Mouse (Mus musculus): Measurements from ENCODE around the gene Adam17. TPM values are rescaled to one million over a fixed set of nuclear protein-coding genes. Genes with fewer than 3 reads are reported as not detected.
A peak's percentile ranks its signal among the peaks of the same experiment; 100 is the strongest.

The Adam17 gene
- polyA plus RNA-seq, 1 experiment from 2014 or later: 18.1 TPM

DNA sequence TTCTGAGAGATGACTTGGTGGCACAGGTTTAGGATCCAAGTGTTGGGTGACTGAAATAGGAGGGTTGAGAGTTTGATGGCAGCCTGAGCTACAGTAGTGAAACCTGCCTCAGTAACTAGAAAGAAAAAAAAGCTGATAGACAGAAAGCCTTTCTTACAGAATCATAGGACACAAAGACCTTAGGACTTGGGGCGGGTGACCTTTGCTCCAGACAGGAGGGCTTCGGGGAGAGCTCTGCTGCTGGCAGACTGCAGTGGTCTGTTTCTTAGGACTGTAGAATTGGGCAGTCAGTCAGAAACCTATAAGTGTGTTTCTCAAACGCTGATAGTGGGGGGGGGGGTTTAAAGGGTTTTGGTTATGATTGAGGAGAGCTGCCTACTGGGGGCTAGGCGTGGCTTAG lies 67.7 kb downstream of the Adam17 start:
- Histone ChIP-seq H3K27me3 (no peaks in the 10 kb centered on the region), H3K4me3 (replicated peaks) (no peak overlapping the region), H3K9me3 (replicated peaks) (no peaks in the 10 kb centered on the region), H3K36me3 (peaks cover 91% of the 10 kb centered on the region), H3K9ac (no peak overlapping the region), H3K27ac (no peak overlapping the region), H3K4me2 (no peak overlapping the region), H3K4me1 (replicated peaks) (peaks cover 15% of the 10 kb centered on the region)
- no peak for DNase-seq
- WGBS (ENCODE audit: insufficient replicate concordance): 75% methylated on average over 4 of the region's 4 CpGs
- no peak for ATAC-seq (ENCODE audit: low read depth)

DNA sequence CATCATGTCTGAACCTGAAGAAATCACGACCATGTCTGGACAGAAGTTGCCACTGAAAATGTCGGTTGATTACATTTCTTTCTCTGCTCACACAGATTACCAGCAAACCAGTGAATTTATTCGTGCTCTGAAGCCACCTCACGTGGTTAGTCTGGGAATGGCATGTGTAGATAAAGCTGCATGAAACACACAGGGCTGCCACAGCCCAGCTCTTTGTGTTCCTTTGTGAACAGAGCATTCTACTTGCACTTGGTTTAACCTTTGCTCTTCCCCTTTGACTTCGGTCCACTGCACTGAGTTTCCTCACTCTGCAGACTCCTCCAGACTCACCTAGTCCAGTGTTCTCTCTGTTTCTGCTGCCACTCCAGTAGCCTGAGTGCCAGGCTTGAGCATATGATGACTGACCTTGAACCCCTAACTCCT lies 71.1 kb downstream of the Adam17 start:
- ATAC-seq (ENCODE audit: low read depth) (peak; percentile 57), DNase-seq (no peak)
- no peak overlapping the region for H3K9ac ChIP-seq
- peaks cover 86% of the 10 kb centered on the region for H3K36me3 ChIP-seq
- H3K4me1 ChIP-seq (replicated peaks): peaks cover 15% of the 10 kb centered on the region
- WGBS (ENCODE audit: insufficient replicate concordance): 24% methylated on average over 5 of the region's 5 CpGs
- no peaks in the 10 kb centered on the region for H3K9me3 ChIP-seq (replicated peaks)
- H3K4me2 ChIP-seq: no peak overlapping the region
- no peak overlapping the region for H3K4me3 ChIP-seq (replicated peaks)
- H3K27me3 ChIP-seq: no peaks in the 10 kb centered on the region
- no peak overlapping the region for H3K27ac ChIP-seq

DNA sequence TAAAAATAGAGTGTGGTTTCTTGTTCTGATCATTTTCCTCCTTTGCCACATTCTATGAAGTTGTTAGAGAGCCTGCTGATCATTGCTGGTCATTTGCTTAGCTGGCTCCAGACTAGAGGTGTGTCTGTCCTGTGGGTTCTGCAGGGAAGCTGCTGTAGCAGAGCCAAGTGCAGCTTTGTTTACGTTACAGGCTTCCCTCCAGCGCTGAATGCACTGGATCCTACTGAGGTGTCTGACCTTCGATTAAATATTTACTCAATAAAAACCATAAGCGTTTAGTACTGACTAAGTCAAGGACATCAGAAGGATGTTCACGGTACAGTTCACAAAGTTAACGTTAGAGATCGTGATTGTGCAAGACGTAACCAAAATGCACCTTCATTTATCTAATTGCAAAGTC lies 71.5 kb downstream of the Adam17 start:
- ATAC-seq (ENCODE audit: low read depth): 0 out of 2 replicates have a peak, but pooled peaks have one; percentile 11
- no peaks in the 10 kb centered on the region for H3K27me3 ChIP-seq

DNA sequence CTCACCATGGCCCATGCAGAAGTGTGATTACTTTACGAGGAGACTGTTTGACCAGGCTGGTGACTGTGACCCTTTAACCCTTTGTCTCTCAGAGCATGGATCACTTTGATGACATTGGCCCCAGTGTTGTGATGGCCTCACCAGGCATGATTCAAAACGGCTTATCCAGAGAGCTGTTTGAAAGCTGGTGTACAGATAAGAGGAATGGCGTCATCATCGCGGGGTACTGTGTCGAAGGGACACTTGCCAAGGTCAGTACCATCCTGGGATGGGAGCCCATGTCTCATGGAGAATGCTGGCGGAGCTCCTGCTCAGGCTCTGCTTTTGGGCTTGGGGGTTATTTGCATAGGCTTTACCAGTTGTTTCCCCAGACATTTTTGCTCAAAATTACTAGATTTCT lies 72.1 kb downstream of the Adam17 start:
- Histone ChIP-seq H3K4me1 (replicated peaks) (peaks cover 15% of the 10 kb centered on the region), H3K4me2 (no peak overlapping the region), H3K9ac (no peak overlapping the region), H3K27me3 (no peaks in the 10 kb centered on the region), H3K9me3 (replicated peaks) (no peaks in the 10 kb centered on the region), H3K4me3 (replicated peaks) (no peak overlapping the region), H3K36me3 (peaks cover 86% of the 10 kb centered on the region), H3K27ac (no peak overlapping the region; the same call in 1 of the 2 replicates)
- WGBS (ENCODE audit: insufficient replicate concordance): 65% methylated on average over 7 of the region's 7 CpGs
- ATAC-seq (ENCODE audit: low read depth): peak; percentile 32
- no peak for DNase-seq

More for the DNA sequence above, 71.5 kb downstream of the Adam17 start:
- WGBS (ENCODE audit: insufficient replicate concordance): 73% methylated on average over 8 of the region's 8 CpGs
- H3K36me3 ChIP-seq: peaks cover 86% of the 10 kb centered on the region
- no peaks in the 10 kb centered on the region for H3K9me3 ChIP-seq (replicated peaks)
- no peak overlapping the region for H3K4me2 ChIP-seq
- DNase-seq: no peak
- H3K27ac ChIP-seq: no peak overlapping the region; the same call in 1 of the 2 replicates
- no peak overlapping the region for H3K4me3 ChIP-seq (replicated peaks)
- peaks cover 15% of the 10 kb centered on the region for H3K4me1 ChIP-seq (replicated peaks)
- H3K9ac ChIP-seq: no peak overlapping the region

DNA sequence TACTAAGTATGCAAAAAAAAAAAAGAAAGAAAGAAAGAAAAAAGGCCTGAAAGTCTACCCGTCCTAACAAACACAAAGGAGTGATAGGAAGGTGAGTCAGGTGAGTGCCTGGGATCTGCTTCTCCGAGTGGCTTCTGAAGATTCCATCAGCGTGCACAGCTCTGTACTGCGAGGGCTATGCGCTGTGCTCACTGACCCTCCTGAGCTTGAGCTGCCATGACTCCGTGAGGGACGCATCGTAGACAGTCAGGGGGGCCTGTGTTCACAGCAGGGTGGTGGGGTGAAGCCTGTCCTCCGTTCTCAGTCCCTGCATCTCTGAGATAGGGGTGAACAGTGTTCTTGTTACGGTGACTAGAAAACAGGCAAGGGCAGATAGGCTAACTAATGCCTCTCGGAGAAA lies 74.6 kb downstream of the Adam17 start:
- WGBS (ENCODE audit: insufficient replicate concordance): 87% methylated on average over 11 of the region's 11 CpGs
- ATAC-seq (ENCODE audit: low read depth) (no peak), DNase-seq (no peak)
- H3K27me3 ChIP-seq: no peaks in the 10 kb centered on the region
- no peak overlapping the region for H3K9ac ChIP-seq
- peaks cover 15% of the 10 kb centered on the region for H3K4me1 ChIP-seq (replicated peaks)
- H3K4me2 ChIP-seq: no peak overlapping the region
- H3K9me3 ChIP-seq (replicated peaks): no peaks in the 10 kb centered on the region
- no peak overlapping the region for H3K27ac ChIP-seq
- peaks cover 88% of the 10 kb centered on the region for H3K36me3 ChIP-seq
- no peak overlapping the region for H3K4me3 ChIP-seq (replicated peaks)

DNA sequence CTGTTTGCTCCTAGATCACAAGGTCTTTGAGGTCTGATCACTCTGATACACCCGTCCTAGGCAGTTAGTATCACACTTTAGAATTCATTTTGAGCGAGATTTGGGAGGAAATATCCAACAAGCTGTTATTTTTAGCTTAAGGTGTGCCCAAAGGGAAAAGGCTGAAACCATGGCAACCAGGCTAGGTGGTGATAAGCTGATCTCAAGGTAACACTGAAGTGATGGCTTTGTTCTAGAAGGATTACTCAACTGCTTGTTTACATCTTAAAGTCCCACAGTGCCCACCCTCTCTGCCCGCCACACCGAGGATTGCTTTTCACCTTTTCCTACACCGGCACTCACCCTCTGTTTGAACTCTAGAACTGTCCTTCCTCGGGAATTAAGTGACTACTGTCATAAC lies 83.8 kb downstream of the Adam17 start:
- DNase-seq: no peak
- H3K4me1 ChIP-seq (replicated peaks): peaks cover 34% of the 10 kb centered on the region
- no peaks in the 10 kb centered on the region for H3K9me3 ChIP-seq (replicated peaks)
- 74% methylated on average over 6 of the region's 6 CpGs for whole genome bisulfite sequencing (ENCODE audit: insufficient replicate concordance)
- H3K4me3 ChIP-seq (replicated peaks): no peak overlapping the region
- no peaks in the 10 kb centered on the region for H3K27me3 ChIP-seq
- H3K27ac ChIP-seq: no peak overlapping the region
- ATAC-seq (ENCODE audit: low read depth): no peak
- no peak overlapping the region for H3K4me2 ChIP-seq
- peaks cover 50% of the 10 kb centered on the region for H3K36me3 ChIP-seq
- H3K9ac ChIP-seq: no peak overlapping the region

DNA sequence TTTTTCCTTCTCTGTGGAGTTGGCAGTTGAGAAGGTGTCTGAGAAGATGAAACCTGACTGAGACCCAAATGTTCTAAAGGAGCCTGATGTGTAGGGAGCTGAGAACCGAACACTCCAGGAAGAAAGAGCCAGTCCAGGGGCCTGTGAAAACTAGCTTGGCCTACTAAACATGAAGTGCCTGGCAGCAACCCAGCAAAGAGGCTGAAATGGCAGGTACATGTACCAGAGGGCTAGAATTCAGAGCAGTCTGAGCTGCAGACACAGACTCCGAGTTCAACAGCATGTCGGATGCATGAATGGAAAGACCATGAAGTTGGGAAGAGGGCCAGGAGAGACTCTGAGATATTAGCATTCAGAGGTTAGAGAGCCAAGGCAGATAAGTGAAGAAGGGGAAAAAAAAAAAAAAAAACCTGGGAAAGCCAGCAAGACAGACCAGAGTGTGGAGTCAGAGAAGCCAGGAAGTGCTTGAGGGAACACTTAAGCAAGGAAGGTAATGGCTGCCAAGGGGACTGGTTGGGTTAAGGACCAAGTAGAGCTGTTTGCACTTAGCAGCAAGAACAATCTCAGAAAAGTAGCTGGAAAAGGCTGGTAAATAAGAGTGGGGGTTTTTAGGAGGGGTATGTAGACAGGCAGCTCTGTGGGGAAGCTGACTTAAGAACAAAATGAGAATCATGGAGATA lies 84.6 kb downstream of the Adam17 start:
- Histone ChIP-seq H3K4me1 (replicated peaks) (peaks cover 34% of the 10 kb centered on the region), H3K4me2 (no peak overlapping the region), H3K27me3 (no peaks in the 10 kb centered on the region), H3K27ac (no peak overlapping the region), H3K9ac (no peak overlapping the region), H3K4me3 (replicated peaks) (no peak overlapping the region), H3K9me3 (replicated peaks) (no peaks in the 10 kb centered on the region), H3K36me3 (peaks cover 42% of the 10 kb centered on the region)
- 79% methylated on average over 3 of the region's 3 CpGs for WGBS (ENCODE audit: insufficient replicate concordance)
- no peak for ATAC-seq (ENCODE audit: low read depth)
- DNase-seq: no peak

DNA sequence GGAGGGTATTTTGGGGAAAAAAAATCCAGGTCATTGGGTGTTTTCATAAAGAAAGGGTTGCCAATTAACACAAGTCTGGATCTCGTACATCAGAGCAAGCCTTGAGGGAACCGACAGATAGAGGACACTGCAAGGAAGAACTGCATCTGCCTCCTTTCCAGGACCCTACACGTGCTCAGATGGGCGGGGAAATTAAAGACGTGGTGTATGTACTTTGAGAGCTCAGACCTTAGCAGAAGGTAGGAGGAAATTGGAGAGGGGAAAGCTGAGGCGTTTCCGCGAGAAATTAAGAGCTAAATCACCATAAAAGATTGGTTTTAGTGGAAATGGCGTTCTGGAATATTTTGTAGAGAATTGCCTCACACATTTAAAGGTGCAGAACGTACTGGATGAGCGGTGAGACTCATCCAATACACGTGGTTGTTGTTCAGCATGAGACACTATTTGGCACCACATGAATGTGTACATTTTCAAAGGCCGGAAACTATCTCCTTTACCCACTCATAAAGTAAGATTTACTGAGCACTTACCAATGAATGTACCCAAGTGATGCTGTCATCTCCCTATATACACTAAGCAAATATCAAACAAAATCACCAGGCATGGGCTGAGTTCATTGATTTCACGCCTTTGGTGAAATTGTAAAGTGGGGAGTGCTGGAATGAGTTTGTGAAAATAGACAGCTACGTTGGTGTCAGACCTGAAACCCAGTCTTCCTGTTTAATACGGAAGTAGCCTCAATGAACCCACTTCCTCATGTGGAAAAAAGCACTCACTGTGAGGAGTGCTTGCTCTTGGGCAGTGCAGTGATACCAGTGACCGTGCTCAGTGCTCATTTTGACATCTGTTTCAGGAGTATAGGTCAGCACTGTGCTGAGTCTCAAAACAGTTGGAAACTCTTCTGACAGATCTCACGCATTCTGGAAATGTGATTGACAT lies 86.5 kb downstream of the Adam17 start:
- peaks cover 36% of the 10 kb centered on the region for H3K4me1 ChIP-seq (replicated peaks)
- peak overlapping the region; percentile 93 for H3K4me2 ChIP-seq
- DNase-seq (no peak), ATAC-seq (ENCODE audit: low read depth) (no peak)
- H3K36me3 ChIP-seq: peaks cover 24% of the 10 kb centered on the region
- H3K27ac ChIP-seq: peak overlapping the region; percentile 81
- 15% methylated on average over 18 of the region's 18 CpGs for WGBS (ENCODE audit: insufficient replicate concordance)
- peak overlapping the region; percentile 88 for H3K9ac ChIP-seq
- peak overlapping the region; percentile 89 for H3K4me3 ChIP-seq (replicated peaks)
- no peaks in the 10 kb centered on the region for H3K27me3 ChIP-seq
- H3K9me3 ChIP-seq (replicated peaks): no peaks in the 10 kb centered on the region

DNA sequence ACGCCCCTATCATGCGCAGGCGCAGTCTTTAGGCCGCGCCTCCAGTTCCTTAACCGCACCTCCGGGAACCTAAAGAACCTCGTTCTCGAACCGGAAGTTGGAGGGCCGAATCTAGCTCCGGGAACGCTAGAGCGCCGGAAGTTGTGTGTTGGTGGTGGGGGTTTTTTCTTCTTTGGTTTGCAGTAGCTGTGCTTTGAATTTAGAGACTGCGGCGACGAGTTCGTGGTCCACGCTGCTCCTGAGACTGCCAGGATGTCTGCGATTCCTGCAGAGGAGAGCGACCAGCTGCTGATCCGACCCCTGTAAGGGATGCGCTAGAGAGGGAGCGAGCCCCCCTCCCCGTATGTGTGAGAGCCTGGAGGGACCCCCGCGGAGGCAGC lies 87.2 kb downstream of the Adam17 start, which contains the start of gene Itgb1bp1:
Gene Itgb1bp1 (minus strand): TSS at position 42 of the 380 bp plus-strand sequence.
- Histone ChIP-seq H3K36me3 (peaks cover 16% of the 10 kb centered on the region), H3K9ac (peak within 1 kb of the TSS; percentile 88), H3K9me3 (replicated peaks) (no peaks in the 10 kb centered on the region), H3K27ac (peak within 1 kb of the TSS; percentile 81), H3K4me3 (replicated peaks) (peak within 1 kb of the TSS; percentile 89), H3K4me2 (peak within 1 kb of the TSS; percentile 93), H3K4me1 (replicated peaks) (peaks cover 36% of the 10 kb centered on the region), H3K27me3 (no peaks in the 10 kb centered on the region)
- ATAC-seq (ENCODE audit: low read depth) (peak; percentile 92), DNase-seq (peak; percentile 97)
- 0% methylated on average over 28 of the region's 28 CpGs for WGBS (ENCODE audit: insufficient replicate concordance)

DNA sequence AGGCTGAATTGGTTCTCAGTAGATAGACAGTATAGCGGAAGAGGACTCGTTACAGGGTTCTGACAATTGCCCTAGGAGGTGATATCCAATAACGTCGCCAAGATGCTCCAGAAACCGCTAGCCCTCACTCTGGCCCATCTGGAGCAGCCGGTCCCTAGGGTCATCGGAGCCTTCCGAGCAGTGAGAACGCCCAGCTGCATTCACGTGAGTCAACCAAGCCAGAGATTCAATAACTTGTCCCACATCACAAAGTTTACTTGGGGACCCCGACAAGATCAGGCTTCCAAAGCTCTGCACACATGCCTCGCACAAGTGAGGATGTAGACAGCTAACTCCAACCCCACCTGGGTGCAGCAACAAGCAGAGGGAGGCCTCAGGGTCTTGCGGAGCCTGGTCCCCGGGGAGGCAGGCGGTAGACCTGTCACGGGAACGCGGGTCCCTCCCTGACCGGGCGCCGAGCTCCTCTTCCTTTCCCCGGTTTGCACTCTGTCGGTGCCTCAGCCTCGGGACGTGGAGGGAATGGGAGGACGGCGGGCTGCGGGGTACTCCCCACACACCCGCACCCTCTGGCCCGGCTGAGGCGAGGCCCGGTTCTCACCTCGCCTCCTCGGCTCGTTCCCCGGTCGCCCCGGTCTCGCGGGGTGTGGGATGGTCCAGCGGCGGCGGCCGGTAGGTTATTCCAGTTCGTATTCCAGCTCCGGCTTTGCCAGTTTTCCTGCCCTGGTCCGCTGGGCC lies 87.8 kb downstream of the Adam17 start:
- no peak for DNase-seq
- H3K4me3 ChIP-seq (replicated peaks): peak overlapping the region; percentile 89
- H3K27me3 ChIP-seq: no peaks in the 10 kb centered on the region
- WGBS (ENCODE audit: insufficient replicate concordance): under 1% methylated on average over 47 of the region's 47 CpGs
- peak; percentile 80 for ATAC-seq (ENCODE audit: low read depth)
- H3K36me3 ChIP-seq: peaks cover 12% of the 10 kb centered on the region
- H3K4me1 ChIP-seq (replicated peaks): peaks cover 36% of the 10 kb centered on the region
- no peaks in the 10 kb centered on the region for H3K9me3 ChIP-seq (replicated peaks)
- peak overlapping the region; percentile 79 for H3K9ac ChIP-seq
- peak overlapping the region; percentile 93 for H3K4me2 ChIP-seq
- peak overlapping the region; percentile 66 for H3K27ac ChIP-seq

Data from liver, embryonic 13.5 days (tissue).